In genomic region chr13:37376411-37376810, GRCm38 (mm10) we compare ENCODE assay signal across 16 mouse cellular contexts. TPM values are rescaled to one million over a fixed set of nuclear protein-coding genes. Genes with fewer than 3 reads are reported as not detected.
DNase-seq lines count a peak whose midpoint lies in the region; ATAC-seq lines count a peak whose summit lies in the region.
"Had no signal": no experiment of that assay in that cellular context is flagged by ENCODE, and none has a peak within 500 bp of the region (broad histone marks: within the 10 kb centered on the region; RNA-seq: fewer than 3 reads in every experiment).

No protein-coding gene starts in this region.

- H3K4me1 ChIP-seq in heart, embryonic 16.5 days (ENCODE audit: control insufficient read depth, insufficient read depth, low read length), result peaks cover 10% of the 10 kb centered on the region
- peaks cover 7% of the 10 kb centered on the region; the same call in 1 of the 2 replicates for H3K4me1 ChIP-seq in heart, embryonic 11.5 days (ENCODE audit: control insufficient read depth, insufficient read depth, low read length)
- H3K4me1 ChIP-seq: liver, embryonic 12.5 days; stomach, embryonic 15.5 days had no signal

- H3K27me3 ChIP-seq in heart, embryonic 16.5 days (ENCODE audit: control insufficient read depth, insufficient read depth, low read length), result no peaks in the 10 kb centered on the region; the same call in 1 of the 2 replicates
- H3K27me3 ChIP-seq in heart, embryonic 11.5 days (ENCODE audit: control insufficient read depth, insufficient read depth, low read length), result no peaks in the 10 kb centered on the region
- H3K27me3 ChIP-seq: liver, embryonic 12.5 days; stomach, embryonic 15.5 days had no signal

- intact Hi-C loops in left cerebral cortex, postnatal 4 days (cut with DNase I), result no loop called here

- no peak overlapping the region for H3K4me3 ChIP-seq in heart, embryonic 16.5 days (ENCODE audit: low read length)
- no peak overlapping the region for H3K4me3 ChIP-seq in heart, embryonic 11.5 days (ENCODE audit: low read depth, low read length)
- H3K4me3 ChIP-seq: erythroblast, embryonic 14.5 days; liver, embryonic 12.5 days; stomach, embryonic 15.5 days had no signal

- H3K4me2 ChIP-seq in heart, embryonic 16.5 days (ENCODE audit: low read depth, low read length), result no peak overlapping the region
- no peak overlapping the region for H3K4me2 ChIP-seq in heart, embryonic 11.5 days
- H3K4me2 ChIP-seq: liver, embryonic 12.5 days; stomach, embryonic 15.5 days had no signal

- ATAC-seq in heart, embryonic 16.5 days (replicated peaks; ENCODE audit: extremely low read depth, insufficient read depth, low FRiP score), result peak; percentile 23; the same call in 1 of the 2 replicates
- ATAC-seq in heart, embryonic 11.5 days (replicated peaks; ENCODE audit: insufficient number of reproducible peaks, low FRiP score, low TSS enrichment), result no peak
- ATAC-seq: CD4-positive, CD25-positive, alpha-beta regulatory T cell, adult 4 months; liver, embryonic 12.5 days had no signal

- H3K9me3 ChIP-seq in heart, embryonic 16.5 days (replicated peaks; ENCODE audit: control insufficient read depth, low read length), result no peaks in the 10 kb centered on the region
- no peaks in the 10 kb centered on the region for H3K9me3 ChIP-seq in heart, embryonic 11.5 days (replicated peaks; ENCODE audit: control insufficient read depth, low read length)
- H3K9me3 ChIP-seq: liver, embryonic 12.5 days; stomach, embryonic 15.5 days had no signal

- no peak overlapping the region for H3K27ac ChIP-seq in heart, embryonic 16.5 days (ENCODE audit: low read length)
- H3K27ac ChIP-seq in heart, embryonic 11.5 days (ENCODE audit: low read depth, low read length), result no peak overlapping the region
- H3K27ac ChIP-seq: liver, embryonic 12.5 days; stomach, embryonic 15.5 days had no signal

- no peak overlapping the region for H3K9ac ChIP-seq in heart, embryonic 16.5 days (ENCODE audit: low read length)
- no peak overlapping the region for H3K9ac ChIP-seq in heart, embryonic 11.5 days (ENCODE audit: low read depth, low read length)
- H3K9ac ChIP-seq: liver, embryonic 12.5 days; stomach, embryonic 15.5 days had no signal

- WGBS in heart, embryonic 16.5 days, result 34% methylated on average over 5 of the region's 5 CpGs
- 38% methylated on average over 5 of the region's 5 CpGs for WGBS in heart, embryonic 11.5 days (ENCODE audit: insufficient replicate concordance)

- DNase-seq in left cerebral cortex, postnatal 4 days, result peak; percentile 31
- no peak for DNase-seq in left cerebral cortex, adult 9 months (ENCODE audit: low spot score in 2 of 2)
- DNase-seq in testis, postnatal 10 days (ENCODE audit: low spot score), result peak; percentile 48
- no peak for DNase-seq in testis, postnatal 14 days (ENCODE audit: low spot score)
- DNase-seq in retina, postnatal 1 day, result peak; percentile 24
- DNase-seq in layer of hippocampus, adult 11-12 months (ENCODE audit: low spot score), result no peak
- DNase-seq: cerebellum, adult 2 months; heart, adult 18-20 months; kidney, adult 11 months; thymus, postnatal 4 days had no signal

- no peaks in the 10 kb centered on the region for H3K36me3 ChIP-seq in heart, embryonic 16.5 days (ENCODE audit: control insufficient read depth, insufficient read depth)
- no peaks in the 10 kb centered on the region for H3K36me3 ChIP-seq in heart, embryonic 11.5 days (ENCODE audit: control insufficient read depth, insufficient read depth, low read length)
- H3K36me3 ChIP-seq: liver, embryonic 12.5 days; stomach, embryonic 15.5 days had no signal

RNA-seq across cellular contexts. Expression of gene Ly86, which starts 31.4 kb away (rescaled TPM):
- polyA plus RNA-seq in heart, embryonic 16.5 days (2015; fragmentation: Nextera tagmentation; extraction: Ambion mirVana), result 5.8 and 7.3 TPM in 2 replicates
- 2.5 and 2.7 TPM in 2 replicates for polyA plus RNA-seq in heart, embryonic 11.5 days (2014; fragmentation: Nextera tagmentation; extraction: Ambion mirVana)
- 1 to 10 TPM; 3.3 to 3.4 TPM for total RNA-seq in left cerebral cortex, postnatal 4 days (2021)
- polyA plus RNA-seq: erythroblast, embryonic 14.5 days had no signal

Comparison
In these comparisons a context has a peak if more than half of its experiments do, and no peak if none do; other contexts are left out.
1. DNase-seq: peak in left cerebral cortex, postnatal 4 days (single experiment), testis, postnatal 10 days (single experiment) and retina, postnatal 1 day (single experiment); none in left cerebral cortex, adult 9 months (0 of 2), testis, postnatal 14 days (single experiment) and layer of hippocampus, adult 11-12 months (single experiment).